Mouse (Mus musculus) ES-Bruce4 (cell line): ENCODE data around the gene Ndufaf3. TPM values are rescaled to one million over a fixed set of nuclear protein-coding genes. Genes with fewer than 3 reads are reported as not detected.

ENCODE experiments used
- H3K27ac ChIP-seq: 2 replicates; pipeline ENCODE4 v1.5.1; 2012; ENCODE audit warnings: low read length, inconsistent platforms; ENCODE audit not compliant: insufficient read depth
- H3K27me3 ChIP-seq: 2 replicates; pipeline ENCODE4 v1.6.1; 2012; ENCODE audit warnings: mild to moderate bottlenecking, low read length, inconsistent platforms; ENCODE audit not compliant: control insufficient read depth, poor library complexity, insufficient read depth, severe bottlenecking
- H3K36me3 ChIP-seq: 2 replicates; pipeline ENCODE4 v1.6.1; 2012; ENCODE audit warnings: inconsistent platforms, mild to moderate bottlenecking, low read length, moderate library complexity; ENCODE audit not compliant: control insufficient read depth, poor library complexity, insufficient read depth, severe bottlenecking
- H3K4me1 ChIP-seq: one replicate; pipeline ENCODE4 v1.8.1; 2011; ENCODE audit warnings: low read length; ENCODE audit not compliant: control insufficient read depth, insufficient read depth
- H3K4me3 ChIP-seq: 2 replicates; pipeline ENCODE4 v1.5.1; 2011; ENCODE audit warnings: low read depth, mild to moderate bottlenecking, low read length
- H3K9ac ChIP-seq: 2 replicates; pipeline ENCODE4 v1.6.1; 2012; ENCODE audit warnings: low read depth, mild to moderate bottlenecking, inconsistent platforms; ENCODE audit not compliant: poor library complexity, severe bottlenecking
- H3K9me3 ChIP-seq: replicated peaks from 2 replicates; pipeline ENCODE4 v1.6.1; 2012; ENCODE audit warnings: mild to moderate bottlenecking, low read length, inconsistent platforms; ENCODE audit not compliant: control insufficient read depth, poor library complexity, insufficient read depth, severe bottlenecking
- CTCF ChIP-seq: IDR thresholded peaks from one replicate; pipeline ENCODE4 v1.8.1; 2011; ENCODE audit warnings: low read depth, low read length
- EP300 ChIP-seq: IDR thresholded peaks from 2 replicates; pipeline ENCODE4 v1.6.1; 2011; ENCODE audit warnings: low read depth, low read length; ENCODE audit not compliant: insufficient read depth
- POLR2A ChIP-seq: IDR thresholded peaks from one replicate; pipeline ENCODE4 v1.8.1; 2011; ENCODE audit warnings: low read length; ENCODE audit not compliant: insufficient read depth
- polyA plus RNA-seq: library from polyadenylated mRNA; stranded (reverse); fragments of >200 nt; gene quantifications from 2 replicates; pipeline ENCODE4 v1.2.4, GENCODE M21; 2011; ENCODE audit warnings: low read depth; ENCODE audit not compliant: missing spikeins, insufficient read depth, insufficient read length

Gene Ndufaf3
- polyA plus RNA-seq, 1 experiment, result 24.7 TPM

- TF ChIP-seq CTCF, result no peak
- peak; percentile 80 for TF ChIP-seq POLR2A
- peak; percentile 62; the same call in 1 of the 2 replicates for TF ChIP-seq EP300
- Histone ChIP-seq H3K27me3 (no peaks in the 10 kb centered on the region), H3K9ac (peak within 1 kb of the TSS; percentile 88), H3K27ac (peak within 1 kb of the TSS; percentile 3; the same call in 1 of the 2 replicates), H3K9me3 (no peaks in the 10 kb centered on the region), H3K36me3 (peaks cover 72% of the 10 kb centered on the region), H3K4me1 (no peaks in the 10 kb centered on the region), H3K4me3 (peak within 1 kb of the TSS; percentile 100)
These were observed 6.9 kb downstream of the Ndufaf3 start, which contains the start of gene Impdh2 for GRCm38 (mm10) chr9:108560227-108560841. Gene Impdh2 (plus strand): TSS chr9:108560286.

GRCm38 (mm10) chr9:108559169-108559568, 8.1 kb downstream of the Ndufaf3 start:
- H3K9ac ChIP-seq, result no peak overlapping the region
- no peaks in the 10 kb centered on the region for H3K4me1 ChIP-seq
- TF ChIP-seq EP300 (no peak), POLR2A (no peak), CTCF (no peak)
- peaks cover 68% of the 10 kb centered on the region for H3K36me3 ChIP-seq
- no peaks in the 10 kb centered on the region for H3K9me3 ChIP-seq
- no peak overlapping the region for H3K4me3 ChIP-seq
- H3K27me3 ChIP-seq, result no peaks in the 10 kb centered on the region
- H3K27ac ChIP-seq, result no peak overlapping the region

- H3K27me3 ChIP-seq, result no peaks in the 10 kb centered on the region
- H3K9me3 ChIP-seq, result no peaks in the 10 kb centered on the region
- H3K9ac ChIP-seq, result no peak overlapping the region
- H3K4me1 ChIP-seq, result no peaks in the 10 kb centered on the region
- TF ChIP-seq CTCF, result no peak
- no peak for TF ChIP-seq POLR2A
- TF ChIP-seq EP300, result no peak
- no peak overlapping the region for H3K4me3 ChIP-seq
- H3K27ac ChIP-seq, result no peak overlapping the region
- H3K36me3 ChIP-seq, result peaks cover 88% of the 10 kb centered on the region
These were observed 20.4 kb downstream of the Ndufaf3 start for GRCm38 (mm10) chr9:108546875-108547274.

- Histone ChIP-seq H3K36me3 (peaks cover 89% of the 10 kb centered on the region), H3K4me3 (no peak overlapping the region), H3K27ac (no peak overlapping the region), H3K9ac (no peak overlapping the region), H3K27me3 (no peaks in the 10 kb centered on the region), H3K9me3 (no peaks in the 10 kb centered on the region), H3K4me1 (no peaks in the 10 kb centered on the region)
- TF ChIP-seq EP300, result no peak
- no peak for TF ChIP-seq POLR2A
- TF ChIP-seq CTCF, result no peak
These were observed 21.2 kb downstream of the Ndufaf3 start for GRCm38 (mm10) chr9:108545986-108546385.

GRCm38 (mm10) chr9:108540846-108541245, 26.4 kb downstream of the Ndufaf3 start:
- Histone ChIP-seq H3K9ac (no peak overlapping the region), H3K27ac (no peak overlapping the region), H3K4me3 (no peak overlapping the region), H3K4me1 (no peaks in the 10 kb centered on the region), H3K36me3 (peaks cover 86% of the 10 kb centered on the region), H3K9me3 (no peaks in the 10 kb centered on the region), H3K27me3 (no peaks in the 10 kb centered on the region)
- TF ChIP-seq POLR2A (no peak), EP300 (no peak), CTCF (no peak)

GRCm38 (mm10) chr9:108531496-108531895, 35.7 kb downstream of the Ndufaf3 start:
- TF ChIP-seq POLR2A (no peak), CTCF (no peak), EP300 (no peak)
- Histone ChIP-seq H3K4me1 (no peaks in the 10 kb centered on the region), H3K27ac (no peak overlapping the region), H3K27me3 (no peaks in the 10 kb centered on the region), H3K9me3 (no peaks in the 10 kb centered on the region), H3K36me3 (peaks cover 85% of the 10 kb centered on the region), H3K9ac (no peak overlapping the region), H3K4me3 (no peak overlapping the region)
